Mouse (Mus musculus) intestine, embryonic 16.5 days (tissue): ENCODE data around the gene Krt81. TPM values are rescaled to one million over a fixed set of nuclear protein-coding genes. Genes with fewer than 3 reads are reported as not detected.

Experiments
- ATAC-seq: fragments of 200-750 bp; cut with Nextera tagmentation; 2 replicates; pipeline ENCODE4 v1.8.0; 2017; ENCODE audit warnings: moderate TSS enrichment, moderate library complexity
- H3K27ac ChIP-seq: fragments of 300-500 bp; sonication (generic); 2 replicates; pipeline ENCODE4 v1.5.1; 2014; ENCODE audit warnings: mild to moderate bottlenecking, low read length
- H3K27me3 ChIP-seq: fragments of 300-500 bp; sonication (generic); replicated peaks from 2 replicates; pipeline ENCODE4 v1.6.1; 2014; ENCODE audit warnings: low read length, control low read depth, mixed read lengths; ENCODE audit not compliant: control insufficient read depth, insufficient read depth
- H3K36me3 ChIP-seq: fragments of 300-500 bp; sonication (generic); 2 replicates; pipeline ENCODE4 v1.6.1; 2014; ENCODE audit warnings: low read length, control low read depth; ENCODE audit not compliant: control insufficient read depth, insufficient read depth
- H3K4me1 ChIP-seq: fragments of 300-500 bp; sonication (generic); 2 replicates; pipeline ENCODE4 v1.6.1; 2014; ENCODE audit warnings: low read length, control low read depth, mixed read lengths; ENCODE audit not compliant: control insufficient read depth, insufficient read depth
- H3K4me2 ChIP-seq: fragments of 300-500 bp; sonication (generic); 2 replicates; pipeline ENCODE4 v1.6.1; 2014; ENCODE audit warnings: low read depth, low read length, control low read depth
- H3K4me3 ChIP-seq: fragments of 300-500 bp; sonication (generic); 2 replicates; pipeline ENCODE4 v1.5.1; 2014; ENCODE audit warnings: mild to moderate bottlenecking, low read length
- H3K9ac ChIP-seq: fragments of 300-500 bp; sonication (generic); 2 replicates; pipeline ENCODE4 v1.6.1; 2014; ENCODE audit warnings: low read depth, low read length
- H3K9me3 ChIP-seq: fragments of 300-500 bp; sonication (generic); 2 replicates; pipeline ENCODE4 v1.6.1; 2016; ENCODE audit warnings: low read length, control low read depth; ENCODE audit not compliant: control insufficient read depth
- WGBS: fragments of 180-500 bp; shearing (Covaris S2); extraction: QIAGEN DNeasy Blood & Tissue Kit; methylation state at CpG from one replicate; pipeline ENCODE4 v1.1.7; 2014; 5-methylcytosine and 5-hydroxymethylcytosine counted together
- polyA plus RNA-seq: library from polyadenylated mRNA; unstranded; fragments of >200 nt; fragmentation: Nextera tagmentation; extraction: Ambion mirVana; gene quantifications from 2 replicates; pipeline ENCODE4 v1.2.1, GENCODE M21; 2015

Gene Krt81
- polyA plus RNA-seq, 1 experiment from 2014 or later = not detected

- 82% methylated on average over 7 of the region's 7 CpGs for WGBS
- Histone ChIP-seq H3K4me3 (no peak overlapping the region), H3K36me3 (no peaks in the 10 kb centered on the region), H3K4me1 (peaks cover 5% of the 10 kb centered on the region), H3K9ac (no peak overlapping the region), H3K27me3 (peaks cover 17% of the 10 kb centered on the region), H3K27ac (no peak overlapping the region), H3K4me2 (no peak overlapping the region), H3K9me3 (no peaks in the 10 kb centered on the region)
- ATAC-seq = peak; percentile 50; the same call in 1 of the 2 replicates
Observed at GRCm38 (mm10) chr15:101436611-101437010, 26.9 kb downstream of the Krt81 start.

- peaks cover 4% of the 10 kb centered on the region; the same call in 1 of the 2 replicates for H3K4me1 ChIP-seq
- ATAC-seq = peak; percentile 63; the same call in 1 of the 2 replicates
- H3K27me3 ChIP-seq = no peaks in the 10 kb centered on the region
- H3K4me3 ChIP-seq = no peak overlapping the region
- H3K36me3 ChIP-seq = no peaks in the 10 kb centered on the region
- no peaks in the 10 kb centered on the region for H3K9me3 ChIP-seq
- H3K4me2 ChIP-seq = no peak overlapping the region
- no peak overlapping the region for H3K27ac ChIP-seq
- 19% methylated on average over 5 of the region's 5 CpGs for WGBS
- no peak overlapping the region for H3K9ac ChIP-seq
Observed at GRCm38 (mm10) chr15:101424914-101425313, 38.6 kb downstream of the Krt81 start.

- Histone ChIP-seq H3K4me3 (no peak overlapping the region), H3K27ac (no peak overlapping the region), H3K27me3 (no peaks in the 10 kb centered on the region), H3K9me3 (no peaks in the 10 kb centered on the region), H3K4me1 (peaks cover 4% of the 10 kb centered on the region; the same call in 1 of the 2 replicates), H3K4me2 (no peak overlapping the region), H3K36me3 (no peaks in the 10 kb centered on the region), H3K9ac (no peak overlapping the region)
- 44% methylated on average over 4 of the region's 6 CpGs for WGBS
- ATAC-seq = no peak
Observed at GRCm38 (mm10) chr15:101420903-101421302, 42.6 kb downstream of the Krt81 start.

- no peak for ATAC-seq
- WGBS = 70% methylated on average over 4 of the region's 4 CpGs
- Histone ChIP-seq H3K4me3 (no peak overlapping the region), H3K9ac (no peak overlapping the region), H3K9me3 (no peaks in the 10 kb centered on the region), H3K36me3 (no peaks in the 10 kb centered on the region), H3K27me3 (no peaks in the 10 kb centered on the region), H3K4me1 (peaks cover 13% of the 10 kb centered on the region), H3K27ac (no peak overlapping the region), H3K4me2 (no peak overlapping the region)
Observed at GRCm38 (mm10) chr15:101418950-101419349, 44.6 kb downstream of the Krt81 start.

- H3K36me3 ChIP-seq = no peaks in the 10 kb centered on the region
- H3K4me2 ChIP-seq = peak overlapping the region; percentile 60
- H3K27me3 ChIP-seq = no peaks in the 10 kb centered on the region
- WGBS = 29% methylated on average over 11 of the region's 11 CpGs
- peaks cover 25% of the 10 kb centered on the region for H3K4me1 ChIP-seq
- peak; percentile 57 for ATAC-seq
- H3K9ac ChIP-seq = no peak overlapping the region
- H3K27ac ChIP-seq = peak overlapping the region; percentile 28; the same call in 1 of the 2 replicates
- H3K9me3 ChIP-seq = no peaks in the 10 kb centered on the region
- H3K4me3 ChIP-seq = 0 out of 2 replicates have a peak overlapping the region, but pooled peaks have one; percentile 2
Observed at GRCm38 (mm10) chr15:101414807-101415565, 48.6 kb downstream of the Krt81 start.

GRCm38 (mm10) chr15:101413916-101414635 is 49.5 kb downstream of the Krt81 start:
- no peaks in the 10 kb centered on the region for H3K27me3 ChIP-seq
- no peak for ATAC-seq
- 48% methylated on average over 7 of the region's 7 CpGs for WGBS
- H3K27ac ChIP-seq = no peak overlapping the region
- H3K9me3 ChIP-seq = no peaks in the 10 kb centered on the region
- no peaks in the 10 kb centered on the region for H3K36me3 ChIP-seq
- no peak overlapping the region for H3K9ac ChIP-seq
- H3K4me1 ChIP-seq = peaks cover 25% of the 10 kb centered on the region
- peak overlapping the region; percentile 60 for H3K4me2 ChIP-seq
- H3K4me3 ChIP-seq = peak overlapping the region; percentile 54

GRCm38 (mm10) chr15:101412188-101412587 is 51.4 kb downstream of the Krt81 start:
- Histone ChIP-seq H3K36me3 (no peaks in the 10 kb centered on the region), H3K27ac (peak overlapping the region; percentile 89), H3K4me3 (peak overlapping the region; percentile 54), H3K4me2 (peak overlapping the region; percentile 60), H3K4me1 (peaks cover 25% of the 10 kb centered on the region), H3K27me3 (no peaks in the 10 kb centered on the region), H3K9ac (peak overlapping the region; percentile 72), H3K9me3 (no peaks in the 10 kb centered on the region)
- ATAC-seq = peak; percentile 80
- WGBS = 14% methylated on average over 31 of the region's 31 CpGs

- 35% methylated on average over 2 of the region's 2 CpGs for WGBS
- peak; percentile 69 for ATAC-seq
- peak within 1 kb of the TSS; percentile 72 for H3K9ac ChIP-seq
Observed at GRCm38 (mm10) chr15:101410775-101411174, 52.8 kb downstream of the Krt81 start, which contains the start of gene Krt7. TSS of gene Krt7 (plus strand) at chr15:101411043.

More at GRCm38 (mm10) chr15:101410775-101411174, 52.8 kb downstream of the Krt81 start, which contains the start of gene Krt7:
- peaks cover 25% of the 10 kb centered on the region for H3K4me1 ChIP-seq
- H3K27ac ChIP-seq = peak within 1 kb of the TSS; percentile 89
- H3K9me3 ChIP-seq = no peaks in the 10 kb centered on the region
- no peaks in the 10 kb centered on the region for H3K27me3 ChIP-seq
- H3K4me2 ChIP-seq = peak within 1 kb of the TSS; percentile 60
- H3K36me3 ChIP-seq = no peaks in the 10 kb centered on the region
- H3K4me3 ChIP-seq = peak within 1 kb of the TSS; percentile 54
